Mouse (Mus musculus): ENCODE data around the gene D130052B06Rik. TPM values are rescaled to one million over a fixed set of nuclear protein-coding genes. Genes with fewer than 3 reads are reported as not detected.

Gene D130052B06Rik
- not detected in 2 replicates for total RNA-seq (2015; ENCODE audit: low replicate concordance)
- not detected in 2 replicates for total RNA-seq (2017; ENCODE audit: low replicate concordance)

DNA sequence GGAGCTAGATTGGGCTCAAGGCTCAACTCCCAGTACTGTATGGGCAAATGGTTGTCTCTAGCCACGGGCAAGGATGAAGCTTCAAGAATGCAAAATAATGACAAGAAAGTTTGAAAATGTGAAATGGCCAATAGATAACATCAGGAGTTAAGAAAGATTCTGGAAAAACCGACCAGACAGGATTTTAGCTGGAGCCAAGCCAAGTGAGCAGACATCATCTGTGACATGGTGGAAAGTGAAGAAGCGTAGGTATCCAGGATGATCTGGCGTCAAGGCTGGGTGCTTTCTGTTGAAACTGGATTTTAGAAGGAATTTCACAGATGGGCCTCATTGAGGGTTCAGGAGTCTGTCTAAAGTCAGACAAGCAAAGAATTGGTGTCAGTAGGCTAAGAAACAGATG is at the start of gene D130052B06Rik:
Gene D130052B06Rik, plus strand, starts transcription at position 317 of the 400 bp plus-strand sequence.
- ATAC-seq (replicated peaks; ENCODE audit: low FRiP score, poor library complexity, severe bottlenecking) = no peak

DNA sequence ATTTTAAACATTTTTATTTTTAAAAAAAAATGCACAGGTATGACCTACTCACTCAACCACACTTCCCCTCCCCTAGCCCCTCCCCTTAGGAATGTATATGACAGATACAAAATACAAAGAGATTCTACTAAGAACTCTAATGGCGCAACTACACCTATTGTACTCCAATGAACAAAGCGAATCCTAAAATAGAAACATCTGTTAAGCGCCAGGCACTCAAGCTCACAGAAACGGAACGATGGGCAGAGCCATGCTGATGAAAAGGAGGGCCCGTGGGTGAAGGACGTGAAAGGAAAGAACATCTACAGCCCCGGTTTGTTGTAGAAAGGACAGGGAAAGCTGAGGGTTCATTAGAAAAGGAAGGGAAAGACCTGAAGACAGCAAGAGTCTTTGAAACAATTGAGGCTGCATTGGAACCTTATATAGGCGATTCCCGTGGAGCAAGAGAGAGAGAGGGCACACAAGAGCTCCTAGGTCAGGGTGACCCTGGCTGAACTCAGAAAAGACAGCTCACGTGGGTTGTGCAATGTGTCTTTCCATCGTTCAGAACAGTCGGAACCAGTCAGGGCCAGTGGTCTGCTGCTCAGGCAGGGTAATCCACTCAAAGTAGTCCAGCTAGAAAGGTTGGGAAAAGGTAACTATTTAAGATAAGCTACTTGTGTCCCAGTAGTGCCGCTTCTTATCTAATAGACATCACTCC is 48.1 kb upstream of the D130052B06Rik start:
- no peak for ATAC-seq (replicated peaks; ENCODE audit: low FRiP score, poor library complexity, severe bottlenecking)

- ATAC-seq (replicated peaks; ENCODE audit: low FRiP score, poor library complexity, severe bottlenecking) = no peak
Observed at GRCm38 (mm10) chr11:33554123-33554522, 45.0 kb upstream of the D130052B06Rik start.

GRCm38 (mm10) chr11:33563921-33564320 is 35.2 kb upstream of the D130052B06Rik start:
- no peak for ATAC-seq (replicated peaks; ENCODE audit: low FRiP score, poor library complexity, severe bottlenecking)

GRCm38 (mm10) chr11:33570413-33570812 is 28.7 kb upstream of the D130052B06Rik start:
- ATAC-seq (replicated peaks; ENCODE audit: low FRiP score, poor library complexity, severe bottlenecking) = no peak

DNA sequence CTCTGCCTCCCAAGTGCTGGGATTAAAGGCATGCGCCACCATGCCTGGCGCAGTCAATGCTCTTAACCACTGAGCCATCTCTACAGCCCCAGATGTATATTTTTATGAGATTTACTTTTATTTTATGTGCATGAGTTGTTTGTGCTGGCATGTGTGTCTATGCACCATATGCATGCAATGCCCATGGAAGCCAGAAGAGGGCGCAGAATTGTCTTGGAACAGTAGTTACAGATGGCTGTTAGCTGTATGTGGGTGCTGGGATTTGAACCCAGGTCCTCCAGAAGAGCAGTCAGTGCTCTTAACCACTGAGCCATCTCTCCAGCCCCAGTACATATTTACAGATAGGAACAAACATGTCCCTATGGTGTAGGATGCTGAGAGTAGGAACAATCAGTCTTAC is 24.2 kb upstream of the D130052B06Rik start:
- no peak for ATAC-seq (replicated peaks; ENCODE audit: low FRiP score, poor library complexity, severe bottlenecking)

DNA sequence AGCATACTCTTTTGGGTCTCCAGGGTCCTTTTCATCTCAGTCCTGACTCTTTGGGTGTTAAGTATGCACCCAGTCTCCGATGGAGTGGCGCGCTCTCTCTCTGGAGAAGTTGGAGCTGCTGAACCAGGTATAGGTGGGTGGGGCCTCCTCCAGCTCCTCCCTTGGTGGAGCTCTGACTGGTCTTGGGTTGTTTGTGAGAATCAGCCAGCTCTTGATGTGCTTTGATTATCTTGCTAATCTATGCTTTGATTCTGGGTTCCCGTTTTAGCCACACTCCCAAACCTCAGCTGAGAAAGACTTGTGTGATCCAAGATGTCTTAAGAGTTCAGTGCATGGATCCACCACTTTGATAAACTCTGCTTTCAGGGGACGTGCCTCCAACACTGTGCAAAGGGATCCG is 20.2 kb upstream of the D130052B06Rik start, which contains the start of gene Gabrp:
Gene Gabrp, minus strand, starts transcription at position 101 of the 400 bp plus-strand sequence.
- no peak for ATAC-seq (replicated peaks; ENCODE audit: low FRiP score, poor library complexity, severe bottlenecking)

DNA sequence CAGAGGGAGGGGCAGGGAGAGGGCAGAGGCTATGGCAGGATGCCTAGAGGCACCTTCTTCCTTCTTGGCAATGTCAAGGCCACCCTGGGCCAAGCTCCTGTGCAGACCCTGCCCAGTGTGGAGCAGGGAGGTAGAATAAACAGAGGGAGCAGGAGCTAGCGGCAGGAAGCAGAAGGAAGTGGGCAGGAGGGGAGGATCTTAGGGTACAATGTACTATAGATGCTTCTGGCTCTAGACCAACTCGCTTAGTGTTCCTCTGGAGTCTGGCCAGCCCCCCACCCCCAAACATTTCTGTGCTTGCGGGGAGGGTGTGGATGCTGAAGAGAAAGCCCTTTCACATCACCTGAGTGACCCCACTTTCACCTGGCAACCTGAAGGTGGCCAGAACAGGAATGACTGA is 19.5 kb upstream of the D130052B06Rik start:
- no peak for ATAC-seq (replicated peaks; ENCODE audit: low FRiP score, poor library complexity, severe bottlenecking)

DNA sequence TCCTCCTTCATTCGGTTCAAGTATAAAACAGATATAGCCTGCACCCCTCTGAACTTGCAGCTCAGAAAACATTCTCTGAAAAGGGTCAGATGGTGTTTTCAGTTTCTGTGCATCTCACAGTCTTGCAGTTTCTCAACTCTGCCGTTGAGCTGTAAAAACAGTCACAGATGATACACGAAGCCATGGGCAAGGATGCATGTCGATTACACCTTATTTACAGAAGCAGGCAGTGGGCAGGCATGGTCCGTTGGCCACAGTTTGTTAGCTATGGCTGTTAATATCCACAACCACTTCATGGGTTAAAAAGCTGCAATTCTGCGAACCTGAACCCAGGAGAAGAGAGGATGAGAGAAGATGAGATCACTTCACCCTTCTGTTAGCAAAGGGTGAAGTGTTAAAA is 12.5 kb upstream of the D130052B06Rik start:
- no peak for ATAC-seq (replicated peaks; ENCODE audit: low FRiP score, poor library complexity, severe bottlenecking)

- no peak for ATAC-seq (replicated peaks; ENCODE audit: low FRiP score, poor library complexity, severe bottlenecking)
Observed at GRCm38 (mm10) chr11:33590771-33591170, 8.3 kb upstream of the D130052B06Rik start.

DNA sequence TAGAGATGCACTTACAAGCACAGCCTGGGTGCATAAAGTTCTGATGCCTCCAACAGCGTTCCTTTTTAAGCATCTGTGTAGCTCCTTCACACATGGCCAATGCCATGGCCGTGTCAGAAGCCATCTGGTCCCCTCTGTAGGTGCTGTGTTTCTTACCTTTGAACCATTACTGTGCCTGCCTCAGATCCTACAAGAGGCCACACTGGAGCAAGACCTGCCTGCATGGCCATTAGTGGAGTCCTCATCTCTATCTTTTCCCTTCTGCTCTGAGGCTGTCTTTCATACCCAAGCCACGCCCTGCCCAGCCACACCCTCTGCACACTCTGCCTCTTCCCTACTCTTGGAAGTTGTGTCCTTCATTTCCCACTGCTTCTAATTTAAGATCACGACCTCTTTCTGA is 6.3 kb upstream of the D130052B06Rik start:
- no peak for ATAC-seq (replicated peaks; ENCODE audit: low FRiP score, poor library complexity, severe bottlenecking)

DNA sequence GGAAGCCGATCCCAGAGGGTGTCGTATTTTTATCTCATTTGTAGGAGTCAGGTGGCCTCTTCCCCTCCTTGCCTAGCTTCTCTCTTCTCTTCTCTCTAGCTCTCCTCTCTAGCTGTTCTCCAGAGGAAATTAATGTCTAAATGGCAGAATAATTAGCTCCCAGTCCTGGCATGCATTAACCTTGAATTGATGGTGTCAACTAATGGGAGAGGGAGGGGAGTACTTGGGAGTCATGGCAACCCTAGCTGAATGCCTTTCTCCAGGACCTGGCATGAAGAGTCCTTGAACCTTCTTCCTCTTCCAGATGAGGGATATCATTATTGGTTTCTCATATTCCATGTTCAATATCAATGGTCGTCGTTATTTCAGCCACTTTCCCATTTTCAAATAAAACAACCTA is 2.4 kb upstream of the D130052B06Rik start:
- no peak for ATAC-seq (replicated peaks; ENCODE audit: low FRiP score, poor library complexity, severe bottlenecking)

DNA sequence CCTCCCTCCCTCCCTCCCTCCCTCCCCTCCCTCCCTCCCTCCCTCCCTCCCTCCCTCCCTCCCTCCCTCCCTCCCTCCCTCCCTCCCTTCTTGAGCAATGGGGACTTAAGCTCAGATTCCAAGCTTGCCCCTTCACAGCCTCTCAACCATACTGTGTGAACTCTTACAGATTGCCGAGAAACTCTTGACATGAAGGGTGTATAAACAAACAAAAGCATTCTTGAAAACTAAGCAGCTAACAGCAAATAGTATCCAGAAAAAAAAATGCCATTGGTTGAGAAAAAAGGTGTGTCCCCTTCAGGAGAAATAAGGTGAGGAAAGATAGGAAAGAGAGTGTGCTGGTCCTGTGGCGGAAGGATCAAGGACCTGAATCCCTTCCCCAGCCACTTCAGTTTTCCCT is 4.1 kb downstream of the D130052B06Rik start:
- ATAC-seq (replicated peaks; ENCODE audit: low FRiP score, poor library complexity, severe bottlenecking) = no peak

- ATAC-seq (replicated peaks; ENCODE audit: low FRiP score, poor library complexity, severe bottlenecking) = no peak
Observed at GRCm38 (mm10) chr11:33607784-33608183, 8.7 kb downstream of the D130052B06Rik start.

DNA sequence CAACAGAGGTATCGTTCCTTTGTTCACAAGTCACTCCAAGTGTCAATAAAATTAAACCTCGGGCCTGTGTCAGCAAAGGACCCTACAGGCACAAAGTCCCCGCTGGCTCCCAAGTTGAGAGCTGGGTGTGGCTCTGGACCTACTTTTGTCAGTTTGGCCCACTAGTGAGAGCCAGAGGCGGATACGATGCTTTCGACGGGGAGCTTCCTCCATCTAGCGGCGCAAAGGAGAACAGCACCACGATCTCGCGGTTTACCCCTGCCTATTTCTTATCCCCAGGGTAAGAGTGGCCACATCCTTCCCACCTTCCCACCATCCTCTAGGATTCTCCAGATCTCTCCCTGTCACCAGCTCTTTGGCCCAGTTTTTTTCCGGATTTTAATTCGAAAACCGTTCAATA is 15.1 kb downstream of the D130052B06Rik start:
- no peak; the same call in 1 of the 2 replicates for ATAC-seq (replicated peaks; ENCODE audit: low FRiP score, poor library complexity, severe bottlenecking)

- ATAC-seq (replicated peaks; ENCODE audit: low FRiP score, poor library complexity, severe bottlenecking) = no peak
Observed at GRCm38 (mm10) chr11:33627136-33627742, 28.1 kb downstream of the D130052B06Rik start.

DNA sequence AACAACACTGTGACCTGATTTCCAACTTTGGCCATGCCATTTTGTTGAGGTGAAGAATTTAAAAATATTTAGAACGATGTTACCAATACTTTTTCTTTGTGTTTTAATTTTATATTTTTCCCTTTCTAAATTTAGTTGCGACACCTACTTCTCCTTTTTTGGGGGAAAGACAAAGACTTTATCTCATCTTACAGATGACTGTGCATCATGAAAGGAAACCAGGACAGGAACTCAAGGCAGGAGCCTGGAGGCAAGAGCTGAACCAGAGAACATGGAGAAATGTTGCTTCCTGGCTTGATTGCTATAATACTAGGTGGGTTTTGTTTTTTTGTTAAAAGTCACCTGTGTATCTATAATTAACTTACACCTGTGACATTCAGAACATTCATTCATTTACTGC is 38.0 kb downstream of the D130052B06Rik start:
- no peak for ATAC-seq (replicated peaks; ENCODE audit: low FRiP score, poor library complexity, severe bottlenecking)

DNA sequence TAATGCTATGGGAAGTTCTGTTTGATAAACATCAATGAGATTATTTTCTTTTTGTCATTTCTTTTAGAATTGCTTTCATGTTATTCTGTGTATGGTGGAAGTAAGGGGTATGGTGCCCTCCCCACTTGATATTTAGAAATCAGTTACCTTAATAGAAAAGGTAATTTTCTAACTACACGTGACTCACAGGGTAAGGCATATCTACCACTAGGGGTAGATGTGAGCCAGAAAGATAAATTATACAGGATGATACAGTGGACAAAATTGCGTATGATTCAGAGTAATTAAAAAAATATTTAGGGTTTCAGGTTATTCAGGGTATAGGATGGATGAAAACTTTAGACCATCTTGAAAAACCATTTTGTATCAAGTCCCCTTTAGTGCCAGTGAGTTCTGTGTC is 50.3 kb downstream of the D130052B06Rik start:
- ATAC-seq (replicated peaks; ENCODE audit: low FRiP score, poor library complexity, severe bottlenecking) = no peak

DNA sequence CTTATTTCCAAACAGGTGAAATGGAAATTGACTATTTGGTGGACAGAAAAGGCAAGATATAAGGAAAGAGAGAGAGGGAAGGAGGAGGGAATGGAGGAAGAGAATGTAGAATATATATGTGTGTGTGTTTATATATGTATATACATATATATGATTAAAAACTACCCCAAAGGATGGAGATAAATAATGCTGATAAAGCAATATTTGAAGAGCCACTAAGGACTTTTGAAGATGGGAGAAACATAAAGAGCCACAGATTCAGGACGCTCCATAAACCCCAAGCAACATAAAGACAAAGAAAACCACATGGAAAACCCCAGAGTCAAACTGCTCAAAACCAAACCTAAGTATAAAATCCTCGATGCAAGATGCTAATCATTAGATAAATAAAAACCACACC is 55.4 kb downstream of the D130052B06Rik start:
- no peak for ATAC-seq (replicated peaks; ENCODE audit: low FRiP score, poor library complexity, severe bottlenecking)

DNA sequence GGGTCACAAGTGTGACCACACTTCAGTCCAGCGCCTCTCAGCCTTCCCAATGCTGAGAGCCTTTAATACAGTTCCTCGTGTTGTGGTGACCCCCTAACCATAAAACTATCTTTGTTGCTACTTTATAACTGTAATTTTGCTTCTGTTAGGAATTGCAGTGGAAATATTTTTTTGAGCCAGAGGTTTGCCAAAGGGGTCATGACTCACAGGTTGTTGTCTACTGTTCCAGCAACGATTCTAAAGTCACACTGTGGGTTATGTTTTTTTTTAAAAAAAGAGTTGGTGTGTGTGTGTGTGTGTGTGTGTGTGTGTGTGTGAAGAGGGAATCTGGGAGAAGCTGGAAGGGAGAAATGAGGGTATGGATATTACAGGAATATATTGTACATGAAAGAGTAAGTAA is 56.1 kb downstream of the D130052B06Rik start:
- ATAC-seq (replicated peaks; ENCODE audit: low FRiP score, poor library complexity, severe bottlenecking) = no peak

DNA sequence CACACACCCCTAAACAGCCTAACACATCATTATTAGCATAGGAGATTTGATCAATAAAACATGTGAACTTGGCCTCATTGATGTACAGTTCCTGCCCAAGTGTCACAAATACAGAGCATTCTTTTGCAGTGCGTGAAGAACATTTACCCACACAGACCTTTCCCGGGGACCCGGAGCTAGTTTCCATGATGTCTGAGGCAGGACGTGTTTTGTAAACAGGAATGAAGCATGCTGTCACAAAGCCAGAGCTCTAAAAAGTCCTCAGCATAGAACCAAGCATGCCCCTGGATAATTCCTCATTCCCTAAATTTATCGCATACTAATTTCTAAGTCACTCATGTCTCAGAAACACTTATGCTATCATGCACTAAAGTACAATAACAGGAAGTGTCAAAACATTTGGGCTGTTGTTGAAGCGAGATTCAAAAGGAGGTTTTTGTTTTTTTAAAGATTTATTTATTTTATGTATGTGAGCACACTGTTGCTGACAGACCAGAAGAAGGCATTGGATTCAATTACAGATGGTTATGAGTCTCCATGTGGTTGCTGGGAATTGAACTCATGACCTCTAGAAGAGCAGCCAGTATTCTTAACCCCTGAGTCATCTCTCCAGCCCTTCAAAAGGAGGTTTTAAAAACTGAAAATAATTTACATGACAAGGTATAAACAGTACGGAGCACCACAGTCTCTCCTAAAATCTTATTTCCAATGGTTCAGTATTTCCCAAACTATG is 56.9 kb downstream of the D130052B06Rik start:
- ATAC-seq (replicated peaks; ENCODE audit: low FRiP score, poor library complexity, severe bottlenecking) = no peak
